Mouse (Mus musculus) CH12.LX (cell line): ENCODE results near the gene Hnrnpa1.

Experiments
- BHLHE40 ChIP-seq: IDR thresholded peaks from 2 replicates; pipeline ENCODE4 v1.6.1; 2011; ENCODE audit warnings: mild to moderate bottlenecking, low read depth, low read length, improper control_type of control experiment
- CHD2 ChIP-seq: IDR thresholded peaks from 2 replicates; pipeline ENCODE4 v1.6.1; 2011; ENCODE audit warnings: low read length, improper control_type of control experiment
- CTCF ChIP-seq, 2 experiments: IDR thresholded peaks in 1 of 2; conservative IDR thresholded peaks in 1 of 2; 2 replicates each; pipeline ENCODE4 v1.5.1; 2011 to 2012; ENCODE audit warnings: low read depth in 2 of 2, low read length in 2 of 2, improper control_type of control experiment in 1 of 2, inconsistent platforms in 1 of 2, mild to moderate bottlenecking in 1 of 2, moderate library complexity in 1 of 2
- EP300 ChIP-seq: IDR thresholded peaks from 2 replicates; pipeline ENCODE4 v1.6.1; 2011; ENCODE audit warnings: low read length, improper control_type of control experiment
- MAZ ChIP-seq: IDR thresholded peaks from 2 replicates; pipeline ENCODE4 v1.6.1; 2012; ENCODE audit warnings: low read depth, mild to moderate bottlenecking, inconsistent platforms, low read length, improper control_type of control experiment, moderate library complexity
- POLR2A ChIP-seq: IDR thresholded peaks from 2 replicates; pipeline ENCODE4 v1.6.1; 2011; ENCODE audit warnings: low read depth, mild to moderate bottlenecking, improper control_type of control experiment, low read length
- SIN3A ChIP-seq: IDR thresholded peaks from 2 replicates; pipeline ENCODE4 v1.6.1; 2012; ENCODE audit warnings: low read length, improper control_type of control experiment, inconsistent platforms

DNA sequence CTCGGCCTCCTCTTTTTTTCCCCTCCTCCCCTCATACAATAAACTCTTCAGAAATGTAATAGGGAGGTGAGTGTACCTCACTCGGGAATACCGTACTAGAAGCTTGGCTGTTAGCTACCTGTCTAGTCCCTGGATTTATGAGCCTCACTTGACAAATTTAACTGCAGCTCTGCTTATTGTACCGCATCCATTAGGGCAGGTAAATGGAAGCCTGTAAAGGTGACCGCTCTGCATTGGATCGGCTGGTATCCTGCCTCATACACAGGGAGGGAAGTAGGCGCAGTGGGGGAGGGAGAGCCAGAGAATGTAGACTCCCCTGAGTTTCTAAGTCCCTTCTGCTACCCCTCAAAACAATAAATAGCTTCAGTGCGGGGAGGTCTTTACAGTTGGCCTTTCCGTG lies 50.6 kb downstream of the Hnrnpa1 start:
- no peak for TF ChIP-seq CHD2
- no peak for TF ChIP-seq CTCF (conservative IDR thresholded peaks at IDR 0.05 in 1 of 2, IDR thresholded peaks at IDR 0.05 in 1 of 2; ENCODE audit: low read depth in 2 of 2, low read length in 2 of 2)
- no peak for TF ChIP-seq POLR2A
- TF ChIP-seq EP300: no peak
- TF ChIP-seq SIN3A: no peak
- TF ChIP-seq BHLHE40: no peak
- no peak for TF ChIP-seq MAZ
